Mouse (Mus musculus) liver, embryonic 16.5 days (tissue): ENCODE data around the gene Kcne3. TPM values are rescaled to one million over a fixed set of nuclear protein-coding genes. Genes with fewer than 3 reads are reported as not detected.

Experiments used
- ATAC-seq: fragments of 200-750 bp; cut with Nextera tagmentation; 2 replicates; pipeline ENCODE4 v1.8.0; 2017; ENCODE audit warnings: low read depth, mild to moderate bottlenecking, moderate number of reproducible peaks, moderate library complexity
- H3K27ac ChIP-seq: fragments of 300-500 bp; sonication (generic); 2 replicates; pipeline ENCODE4 v1.5.1; 2014; ENCODE audit warnings: mild to moderate bottlenecking, low read length
- H3K27me3 ChIP-seq: fragments of 300-500 bp; sonication (generic); 2 replicates; pipeline ENCODE4 v1.6.1; 2014; ENCODE audit warnings: low read depth, low read length, mixed read lengths; ENCODE audit not compliant: control insufficient read depth, insufficient read depth
- H3K36me3 ChIP-seq: fragments of 300-500 bp; sonication (generic); 2 replicates; pipeline ENCODE4 v1.6.1; 2014; ENCODE audit warnings: mild to moderate bottlenecking; ENCODE audit not compliant: control insufficient read depth, insufficient read depth
- H3K4me1 ChIP-seq: fragments of 300-500 bp; sonication (generic); 2 replicates; pipeline ENCODE4 v1.6.1; 2014; ENCODE audit warnings: low read depth, low read length, mixed read lengths; ENCODE audit not compliant: control insufficient read depth
- H3K4me2 ChIP-seq: fragments of 300-500 bp; sonication (generic); 2 replicates; pipeline ENCODE4 v1.6.1; 2014; ENCODE audit warnings: low read depth, low read length, mixed read lengths
- H3K4me3 ChIP-seq: fragments of 300-500 bp; sonication (generic); 2 replicates; pipeline ENCODE4 v1.5.1; 2014; ENCODE audit warnings: low read depth, mild to moderate bottlenecking, low read length
- H3K9ac ChIP-seq: fragments of 300-500 bp; sonication (generic); 2 replicates; pipeline ENCODE4 v1.6.1; 2014; ENCODE audit warnings: low read depth, low read length
- H3K9me3 ChIP-seq: fragments of 300-500 bp; sonication (generic); replicated peaks from 2 replicates; pipeline ENCODE4 v1.6.1; 2016; ENCODE audit warnings: low read length; ENCODE audit not compliant: control insufficient read depth
- WGBS: fragments of 180-500 bp; shearing (Covaris S2); extraction: QIAGEN DNeasy Blood & Tissue Kit; methylation state at CpG from one replicate; pipeline ENCODE4 v1.1.7; 2014; ENCODE audit not compliant: insufficient replicate concordance; 5-methylcytosine and 5-hydroxymethylcytosine counted together
- polyA plus RNA-seq: library from polyadenylated mRNA; unstranded; fragments of >200 nt; fragmentation: Nextera tagmentation; extraction: Ambion mirVana; gene quantifications from 2 replicates; pipeline ENCODE4 v1.2.1, GENCODE M21; 2015

Gene Kcne3
- polyA plus RNA-seq = 1.1 and 1.2 TPM in 2 replicates

GRCm38 (mm10) chr7:100176269-100176668, at the start of gene Kcne3:
Kcne3 (plus strand) TSS chr7:100176502.
- H3K4me1 ChIP-seq = peaks cover 22% of the 10 kb centered on the region
- ATAC-seq = no peak
- H3K27ac ChIP-seq = no peak within 1 kb of the TSS
- no peak within 1 kb of the TSS for H3K9ac ChIP-seq
- H3K9me3 ChIP-seq = no peaks in the 10 kb centered on the region
- no peaks in the 10 kb centered on the region for H3K36me3 ChIP-seq
- H3K27me3 ChIP-seq = peaks cover 31% of the 10 kb centered on the region
- 34% methylated on average over 3 of the region's 3 CpGs for WGBS
- H3K4me3 ChIP-seq = no peak within 1 kb of the TSS
- no peak within 1 kb of the TSS for H3K4me2 ChIP-seq

GRCm38 (mm10) chr7:100126514-100126913, 49.8 kb upstream of the Kcne3 start:
- Histone ChIP-seq H3K4me2 (no peak overlapping the region), H3K27ac (no peak overlapping the region), H3K9me3 (peaks cover 3% of the 10 kb centered on the region), H3K9ac (no peak overlapping the region), H3K4me3 (no peak overlapping the region), H3K4me1 (peaks cover 3% of the 10 kb centered on the region; the same call in 1 of the 2 replicates), H3K27me3 (no peaks in the 10 kb centered on the region), H3K36me3 (no peaks in the 10 kb centered on the region)
- ATAC-seq = no peak
- WGBS = 72% methylated on average over 7 of the region's 7 CpGs

GRCm38 (mm10) chr7:100128262-100129041, 47.9 kb upstream of the Kcne3 start:
- H3K4me2 ChIP-seq = no peak overlapping the region
- WGBS = 44% methylated on average over 7 of the region's 7 CpGs
- no peak for ATAC-seq

GRCm38 (mm10) chr7:100130592-100130991, 45.7 kb upstream of the Kcne3 start:
- Histone ChIP-seq H3K36me3 (no peaks in the 10 kb centered on the region), H3K27ac (no peak overlapping the region), H3K27me3 (no peaks in the 10 kb centered on the region), H3K9ac (no peak overlapping the region), H3K4me3 (no peak overlapping the region), H3K4me2 (no peak overlapping the region), H3K9me3 (no peaks in the 10 kb centered on the region), H3K4me1 (no peaks in the 10 kb centered on the region)
- no peak for ATAC-seq
- 21% methylated on average over 6 of the region's 6 CpGs for WGBS

More at GRCm38 (mm10) chr7:100128262-100129041, 47.9 kb upstream of the Kcne3 start:
- H3K27ac ChIP-seq = no peak overlapping the region
- H3K27me3 ChIP-seq = no peaks in the 10 kb centered on the region
- H3K9me3 ChIP-seq = peaks cover 3% of the 10 kb centered on the region
- H3K4me3 ChIP-seq = no peak overlapping the region
- H3K4me1 ChIP-seq = no peaks in the 10 kb centered on the region
- H3K9ac ChIP-seq = no peak overlapping the region
- no peaks in the 10 kb centered on the region for H3K36me3 ChIP-seq

- Histone ChIP-seq H3K4me3 (no peak overlapping the region), H3K4me2 (no peak overlapping the region), H3K36me3 (no peaks in the 10 kb centered on the region), H3K9me3 (no peaks in the 10 kb centered on the region), H3K4me1 (no peaks in the 10 kb centered on the region), H3K9ac (no peak overlapping the region), H3K27ac (no peak overlapping the region), H3K27me3 (no peaks in the 10 kb centered on the region)
- ATAC-seq = no peak
- WGBS = 41% methylated on average over 1 of the region's 1 CpGs
Measured at GRCm38 (mm10) chr7:100132379-100132778, 43.9 kb upstream of the Kcne3 start.

GRCm38 (mm10) chr7:100137038-100137437, 39.3 kb upstream of the Kcne3 start:
- no peaks in the 10 kb centered on the region for H3K9me3 ChIP-seq
- WGBS = 39% methylated on average over 9 of the region's 9 CpGs
- no peaks in the 10 kb centered on the region for H3K4me1 ChIP-seq
- no peak overlapping the region for H3K27ac ChIP-seq
- no peaks in the 10 kb centered on the region for H3K36me3 ChIP-seq
- ATAC-seq = peak; percentile 32; the same call in 1 of the 2 replicates
- H3K4me2 ChIP-seq = no peak overlapping the region
- H3K4me3 ChIP-seq = no peak overlapping the region
- H3K27me3 ChIP-seq = no peaks in the 10 kb centered on the region
- no peak overlapping the region for H3K9ac ChIP-seq

GRCm38 (mm10) chr7:100138075-100138474, 38.2 kb upstream of the Kcne3 start:
- no peak overlapping the region for H3K4me3 ChIP-seq
- no peaks in the 10 kb centered on the region for H3K9me3 ChIP-seq
- ATAC-seq = no peak
- no peak overlapping the region for H3K9ac ChIP-seq
- WGBS = 79% methylated on average over 4 of the region's 4 CpGs
- H3K27ac ChIP-seq = no peak overlapping the region
- no peak overlapping the region for H3K4me2 ChIP-seq
- no peaks in the 10 kb centered on the region for H3K27me3 ChIP-seq
- H3K36me3 ChIP-seq = no peaks in the 10 kb centered on the region
- H3K4me1 ChIP-seq = no peaks in the 10 kb centered on the region

- Histone ChIP-seq H3K9me3 (no peaks in the 10 kb centered on the region), H3K4me1 (no peaks in the 10 kb centered on the region), H3K27me3 (no peaks in the 10 kb centered on the region), H3K4me3 (no peak overlapping the region), H3K9ac (no peak overlapping the region), H3K36me3 (no peaks in the 10 kb centered on the region), H3K27ac (no peak overlapping the region), H3K4me2 (no peak overlapping the region)
- 41% methylated on average over 1 of the region's 1 CpGs for WGBS
- no peak for ATAC-seq
Measured at GRCm38 (mm10) chr7:100140591-100140990, 35.7 kb upstream of the Kcne3 start.

- Histone ChIP-seq H3K4me3 (no peak overlapping the region), H3K36me3 (no peaks in the 10 kb centered on the region), H3K9me3 (no peaks in the 10 kb centered on the region), H3K9ac (no peak overlapping the region), H3K27me3 (no peaks in the 10 kb centered on the region), H3K4me1 (no peaks in the 10 kb centered on the region), H3K27ac (no peak overlapping the region), H3K4me2 (no peak overlapping the region)
- no peak for ATAC-seq
- 79% methylated on average over 4 of the region's 4 CpGs for WGBS
Measured at GRCm38 (mm10) chr7:100148586-100148985, 27.7 kb upstream of the Kcne3 start.
